Mouse (Mus musculus) embryonic facial prominence, embryonic 11.5 days (tissue): ENCODE results near the gene Ccdc171. TPM values are rescaled to one million over a fixed set of nuclear protein-coding genes. Genes with fewer than 3 reads are reported as not detected.

Experiments used
- ATAC-seq: fragments of 200-750 bp; cut with Nextera tagmentation; replicated peaks from 2 replicates; pipeline ENCODE4 v1.8.0; 2017; ENCODE audit warnings: low read depth; ENCODE audit not compliant: insufficient number of reproducible peaks, low FRiP score, low TSS enrichment
- DNase-seq: peaks from one replicate; pipeline ENCODE4 v3.0.0-alpha.2; 2015; ENCODE audit warnings: low spot score
- H3K27ac ChIP-seq: fragments of 300-500 bp; sonication (generic); replicated peaks from 2 replicates; pipeline ENCODE4 v1.5.1; 2014; ENCODE audit warnings: mild to moderate bottlenecking, low read depth, low read length, control low read depth
- H3K27me3 ChIP-seq: fragments of 300-500 bp; sonication (generic); 2 replicates; pipeline ENCODE4 v1.6.1; 2014; ENCODE audit warnings: mild to moderate bottlenecking, low read length, moderate library complexity, mixed read lengths; ENCODE audit not compliant: control insufficient read depth, insufficient read depth
- H3K36me3 ChIP-seq: fragments of 300-500 bp; sonication (generic); replicated peaks from 2 replicates; pipeline ENCODE4 v1.6.1; 2014; ENCODE audit warnings: low read depth, mild to moderate bottlenecking, low read length, moderate library complexity, mixed read lengths; ENCODE audit not compliant: control insufficient read depth, insufficient read depth
- H3K4me1 ChIP-seq: fragments of 300-500 bp; sonication (generic); 2 replicates; pipeline ENCODE4 v1.6.1; 2014; ENCODE audit warnings: low read length, mixed read lengths; ENCODE audit not compliant: control insufficient read depth, insufficient read depth
- H3K4me2 ChIP-seq: fragments of 300-500 bp; sonication (generic); 2 replicates; pipeline ENCODE4 v1.6.1; 2014; ENCODE audit warnings: low read depth, mild to moderate bottlenecking, control low read depth, low read length, moderate library complexity
- H3K4me3 ChIP-seq: fragments of 300-500 bp; sonication (generic); 2 replicates; pipeline ENCODE4 v1.5.1; 2014; ENCODE audit warnings: low read depth, low read length, control low read depth
- H3K9ac ChIP-seq: fragments of 300-500 bp; sonication (generic); replicated peaks from 2 replicates; pipeline ENCODE4 v1.6.1; 2014; ENCODE audit warnings: mild to moderate bottlenecking, control low read depth, low read length
- H3K9me3 ChIP-seq: fragments of 300-500 bp; sonication (generic); replicated peaks from 2 replicates; pipeline ENCODE4 v1.6.1; 2016; ENCODE audit warnings: mild to moderate bottlenecking, low read length, inconsistent platforms, mixed read lengths; ENCODE audit not compliant: control insufficient read depth
- whole genome bisulfite sequencing: fragments of 180-500 bp; shearing (Covaris S2); extraction: QIAGEN DNeasy Blood & Tissue Kit; methylation state at CpG from one replicate; pipeline ENCODE4 v1.1.7; 2014; 5-methylcytosine and 5-hydroxymethylcytosine counted together
- polyA plus RNA-seq: library from polyadenylated mRNA; unstranded; fragments of >200 nt; fragmentation: Nextera tagmentation; extraction: Ambion mirVana; gene quantifications from 2 replicates; pipeline ENCODE4 v1.2.1, GENCODE M21; 2014

Gene Ccdc171
- polyA plus RNA-seq, 1 experiment from 2014 or later: 5.7 TPM

DNA sequence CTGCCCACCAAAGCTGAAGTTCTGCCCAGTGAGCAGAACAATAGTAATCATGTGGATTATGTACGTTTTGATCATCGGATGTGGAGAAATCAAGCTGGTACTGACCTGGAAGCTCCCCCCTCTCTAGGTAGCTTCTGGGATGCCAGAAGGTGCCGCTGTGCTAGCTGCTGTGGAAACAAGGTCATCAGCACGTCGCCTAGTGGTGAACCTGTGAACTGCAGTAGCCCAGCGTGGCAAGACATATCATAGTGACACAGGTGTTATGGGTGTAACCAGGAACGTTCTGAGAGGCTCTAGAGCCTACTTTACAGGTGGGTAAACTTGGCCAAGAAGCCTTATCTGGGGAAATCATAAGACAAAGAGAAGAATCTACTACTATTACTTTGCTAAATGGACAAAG, 351.3 kb downstream of the Ccdc171 start:
- DNase-seq: no peak
- Histone ChIP-seq H3K36me3 (no peaks in the 10 kb centered on the region), H3K4me3 (no peak overlapping the region), H3K9ac (no peak overlapping the region), H3K4me1 (no peaks in the 10 kb centered on the region), H3K4me2 (no peak overlapping the region), H3K27me3 (no peaks in the 10 kb centered on the region), H3K27ac (no peak overlapping the region), H3K9me3 (no peaks in the 10 kb centered on the region)
- WGBS: 60% methylated on average over 7 of the region's 7 CpGs
- ATAC-seq: no peak

DNA sequence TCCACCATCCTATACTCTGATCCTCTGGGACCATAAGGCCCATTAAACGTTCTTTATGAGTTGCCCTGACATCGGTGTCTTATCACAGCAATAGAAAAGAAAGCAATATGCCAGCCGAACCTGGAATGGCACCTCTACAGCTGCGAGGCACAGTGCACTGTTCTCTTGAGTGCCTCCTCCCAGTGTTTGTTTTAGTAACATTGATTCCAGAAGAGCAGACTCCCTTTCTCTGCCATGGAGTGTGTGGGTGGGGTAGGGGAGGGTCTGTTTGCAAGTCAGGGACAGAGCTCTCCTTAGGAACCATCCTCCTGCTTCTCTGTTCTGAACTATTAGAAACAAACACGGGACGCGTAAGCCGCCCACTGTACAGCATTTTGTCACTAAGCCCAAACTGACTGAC, 352.9 kb downstream of the Ccdc171 start:
- 73% methylated on average over 8 of the region's 8 CpGs for WGBS
- ATAC-seq: no peak
- Histone ChIP-seq H3K36me3 (no peaks in the 10 kb centered on the region), H3K27me3 (no peaks in the 10 kb centered on the region), H3K9ac (no peak overlapping the region), H3K9me3 (no peaks in the 10 kb centered on the region), H3K4me3 (no peak overlapping the region), H3K4me1 (no peaks in the 10 kb centered on the region), H3K4me2 (no peak overlapping the region; the same call in 1 of the 2 replicates), H3K27ac (no peak overlapping the region)
- DNase-seq: no peak

DNA sequence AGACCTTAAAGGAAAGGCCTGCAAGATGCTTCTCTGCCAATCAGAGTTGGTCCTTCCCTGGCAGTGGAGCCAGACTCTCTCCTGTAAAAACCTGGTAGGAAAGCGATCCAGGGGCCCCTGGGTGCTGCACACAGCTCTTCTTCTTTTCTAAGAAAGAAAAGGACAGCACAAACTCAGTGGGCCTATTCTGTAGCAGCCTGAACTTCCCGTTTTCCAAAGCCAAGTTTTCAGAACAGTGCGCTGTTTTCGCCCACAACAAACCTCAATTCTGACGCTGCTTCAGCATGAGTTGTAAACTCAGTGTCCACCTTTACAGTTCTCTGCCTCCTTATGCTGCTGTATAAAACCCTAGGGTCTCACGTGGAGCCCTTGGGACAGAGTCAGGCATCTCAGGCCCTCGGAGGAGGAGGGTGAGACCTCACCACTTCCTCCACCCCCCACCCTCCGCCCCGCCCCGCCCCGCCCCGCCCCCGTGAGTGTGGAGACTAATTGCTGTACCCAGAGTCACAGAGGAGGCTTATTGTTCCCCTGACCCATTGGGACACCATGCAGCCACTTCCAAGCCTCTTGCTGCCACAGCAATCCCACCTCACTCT, 363.2 kb downstream of the Ccdc171 start:
- DNase-seq: no peak
- H3K36me3 ChIP-seq: no peaks in the 10 kb centered on the region
- no peaks in the 10 kb centered on the region for H3K27me3 ChIP-seq
- no peak overlapping the region for H3K9ac ChIP-seq
- no peak overlapping the region for H3K27ac ChIP-seq
- no peak overlapping the region for H3K4me3 ChIP-seq
- WGBS: 48% methylated on average over 13 of the region's 13 CpGs
- H3K9me3 ChIP-seq: no peaks in the 10 kb centered on the region
- no peaks in the 10 kb centered on the region for H3K4me1 ChIP-seq
- ATAC-seq: no peak
- H3K4me2 ChIP-seq: no peak overlapping the region

DNA sequence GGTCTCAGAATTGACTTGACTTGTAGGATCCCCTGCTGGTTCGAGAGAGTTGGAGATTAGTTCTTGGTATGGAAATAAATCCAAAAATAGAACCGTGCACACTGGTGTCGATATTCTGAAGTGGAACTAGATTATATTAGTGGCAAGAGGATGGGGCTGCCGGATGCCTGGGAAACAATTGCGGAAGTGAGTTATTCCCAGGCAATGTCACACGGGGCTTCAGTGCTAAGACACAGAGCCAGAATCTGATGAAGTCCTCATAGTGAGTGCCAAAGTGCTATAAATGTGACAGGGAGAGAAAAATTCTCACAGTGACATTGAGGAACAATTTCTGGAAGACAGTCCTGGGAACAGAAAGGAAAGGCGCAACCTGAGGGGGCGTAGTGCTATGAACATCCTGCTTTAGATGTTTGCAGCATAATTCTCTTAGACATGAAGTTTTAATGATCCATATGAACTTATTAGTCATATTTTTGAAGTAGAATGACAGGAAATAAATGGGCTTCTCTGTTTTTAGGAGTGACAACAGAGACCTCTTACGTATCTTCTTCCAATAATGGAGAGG, 376.8 kb downstream of the Ccdc171 start:
- DNase-seq (no peak), ATAC-seq (no peak)
- H3K9ac ChIP-seq: no peak overlapping the region
- no peaks in the 10 kb centered on the region for H3K4me1 ChIP-seq
- no peak overlapping the region for H3K27ac ChIP-seq
- H3K36me3 ChIP-seq: no peaks in the 10 kb centered on the region
- no peaks in the 10 kb centered on the region for H3K27me3 ChIP-seq
- H3K4me3 ChIP-seq: no peak overlapping the region
- H3K9me3 ChIP-seq: no peaks in the 10 kb centered on the region
- 88% methylated on average over 9 of the region's 9 CpGs for WGBS
- no peak overlapping the region for H3K4me2 ChIP-seq

Other genes starting within 250 kb of the Ccdc171 start
- 3.1 and 6.0 TPM in 2 replicates for gene Ttc39b, start 201.3 kb upstream of the Ccdc171 start, polyA plus RNA-seq
- 63.1 and 63.6 TPM in 2 replicates for gene Snapc3, start 107.8 kb upstream of the Ccdc171 start, polyA plus RNA-seq
- 382 and 425 TPM in 2 replicates for gene Psip1, start 39.1 kb upstream of the Ccdc171 start, polyA plus RNA-seq